Mouse (Mus musculus) lung, embryonic 16.5 days (tissue): ENCODE data around the gene Prim1. TPM values are rescaled to one million over a fixed set of nuclear protein-coding genes. Genes with fewer than 3 reads are reported as not detected.

ENCODE experiments used
- ATAC-seq: fragments of 200-750 bp; cut with Nextera tagmentation; 2 replicates; pipeline ENCODE4 v1.8.0; 2017; ENCODE audit warnings: low read depth, mild to moderate bottlenecking, moderate library complexity
- H3K27ac ChIP-seq: fragments of 300-500 bp; sonication (generic); 2 replicates; pipeline ENCODE4 v1.5.1; 2014; ENCODE audit warnings: mild to moderate bottlenecking, control low read depth, low read length
- H3K27me3 ChIP-seq: fragments of 300-500 bp; sonication (generic); 2 replicates; pipeline ENCODE4 v1.6.1; 2014; ENCODE audit warnings: low read depth, low read length, mixed read lengths; ENCODE audit not compliant: control insufficient read depth, insufficient read depth
- H3K36me3 ChIP-seq: fragments of 300-500 bp; sonication (generic); 2 replicates; pipeline ENCODE4 v1.6.1; 2014; ENCODE audit warnings: low read length; ENCODE audit not compliant: control insufficient read depth, insufficient read depth
- H3K4me1 ChIP-seq: fragments of 300-500 bp; sonication (generic); replicated peaks from 2 replicates; pipeline ENCODE4 v1.6.1; 2014; ENCODE audit warnings: low read length, mixed read lengths; ENCODE audit not compliant: control insufficient read depth, insufficient read depth
- H3K4me2 ChIP-seq: fragments of 300-500 bp; sonication (generic); 2 replicates; pipeline ENCODE4 v1.6.1; 2014; ENCODE audit warnings: low read depth, low read length, control low read depth
- H3K4me3 ChIP-seq: fragments of 300-500 bp; sonication (generic); 2 replicates; pipeline ENCODE4 v1.5.1; 2014; ENCODE audit warnings: mild to moderate bottlenecking, low read length, control low read depth
- H3K9ac ChIP-seq: fragments of 300-500 bp; sonication (generic); 2 replicates; pipeline ENCODE4 v1.6.1; 2014; ENCODE audit warnings: low read length, control low read depth
- H3K9me3 ChIP-seq: fragments of 300-500 bp; sonication (generic); 2 replicates; pipeline ENCODE4 v1.6.1; 2016; ENCODE audit warnings: low read length; ENCODE audit not compliant: control insufficient read depth
- WGBS: fragments of 180-500 bp; shearing (Covaris S2); extraction: QIAGEN DNeasy Blood & Tissue Kit; methylation state at CpG from one replicate; pipeline ENCODE4 v1.1.7; 2014; 5-methylcytosine and 5-hydroxymethylcytosine counted together
- polyA plus RNA-seq: library from polyadenylated mRNA; unstranded; fragments of >200 nt; fragmentation: Nextera tagmentation; extraction: Ambion mirVana; gene quantifications from 2 replicates; pipeline ENCODE4 v1.2.1, GENCODE M21; 2015

Gene Prim1
- polyA plus RNA-seq, 1 experiment from 2014 or later: 79.0 TPM

- 90% methylated on average over 10 of the region's 10 CpGs for WGBS
These were observed 8.5 kb downstream of the Prim1 start for GRCm38 (mm10) chr10:128023496-128023895.

GRCm38 (mm10) chr10:128029931-128030330, 15.0 kb downstream of the Prim1 start:
- Histone ChIP-seq H3K4me2 (no peak overlapping the region), H3K9ac (no peak overlapping the region), H3K27ac (no peak overlapping the region), H3K36me3 (peaks cover 22% of the 10 kb centered on the region), H3K9me3 (no peaks in the 10 kb centered on the region), H3K27me3 (no peaks in the 10 kb centered on the region), H3K4me1 (peaks cover 3% of the 10 kb centered on the region; the same call in 1 of the 2 replicates), H3K4me3 (no peak overlapping the region)
- no peak for ATAC-seq
- WGBS: 90% methylated on average over 7 of the region's 7 CpGs

More at GRCm38 (mm10) chr10:128023496-128023895, 8.5 kb downstream of the Prim1 start:
- Histone ChIP-seq H3K36me3 (peaks cover 40% of the 10 kb centered on the region), H3K27me3 (no peaks in the 10 kb centered on the region), H3K9ac (no peak overlapping the region), H3K9me3 (no peaks in the 10 kb centered on the region), H3K4me1 (no peaks in the 10 kb centered on the region), H3K4me2 (no peak overlapping the region), H3K27ac (no peak overlapping the region), H3K4me3 (no peak overlapping the region)
- ATAC-seq: no peak

- Histone ChIP-seq H3K4me3 (no peak overlapping the region), H3K27me3 (no peaks in the 10 kb centered on the region), H3K9me3 (no peaks in the 10 kb centered on the region), H3K36me3 (peaks cover 16% of the 10 kb centered on the region), H3K9ac (no peak overlapping the region), H3K4me1 (peaks cover 3% of the 10 kb centered on the region; the same call in 1 of the 2 replicates), H3K27ac (no peak overlapping the region), H3K4me2 (no peak overlapping the region)
- no peak for ATAC-seq
- 47% methylated on average over 2 of the region's 2 CpGs for WGBS
These were observed 15.9 kb downstream of the Prim1 start for GRCm38 (mm10) chr10:128030860-128031259.

GRCm38 (mm10) chr10:128036746-128037425, 21.9 kb downstream of the Prim1 start:
- Histone ChIP-seq H3K27me3 (no peaks in the 10 kb centered on the region), H3K9me3 (no peaks in the 10 kb centered on the region), H3K4me3 (peak overlapping the region; percentile 83), H3K27ac (peak overlapping the region; percentile 96), H3K9ac (peak overlapping the region; percentile 100), H3K36me3 (peaks cover 17% of the 10 kb centered on the region), H3K4me1 (peaks cover 10% of the 10 kb centered on the region), H3K4me2 (peak overlapping the region; percentile 82)
- peak; percentile 13; the same call in 1 of the 2 replicates for ATAC-seq
- 2% methylated on average over 10 of the region's 10 CpGs for WGBS

- no peak for ATAC-seq
- WGBS: 65% methylated on average over 3 of the region's 3 CpGs
- no peak overlapping the region for H3K27ac ChIP-seq
- H3K9me3 ChIP-seq: no peaks in the 10 kb centered on the region
- H3K27me3 ChIP-seq: no peaks in the 10 kb centered on the region
- no peak overlapping the region for H3K9ac ChIP-seq
- H3K4me2 ChIP-seq: no peak overlapping the region
- H3K4me3 ChIP-seq: no peak overlapping the region
- peaks cover 17% of the 10 kb centered on the region for H3K36me3 ChIP-seq
- H3K4me1 ChIP-seq: peaks cover 10% of the 10 kb centered on the region
These were observed 23.0 kb downstream of the Prim1 start for GRCm38 (mm10) chr10:128037921-128038320.

GRCm38 (mm10) chr10:128039167-128039566, 24.2 kb downstream of the Prim1 start:
- no peak overlapping the region for H3K4me3 ChIP-seq
- peaks cover 13% of the 10 kb centered on the region for H3K4me1 ChIP-seq
- 41% methylated on average over 5 of the region's 5 CpGs for WGBS
- no peak overlapping the region for H3K27ac ChIP-seq
- no peaks in the 10 kb centered on the region for H3K27me3 ChIP-seq
- ATAC-seq: no peak
- H3K4me2 ChIP-seq: no peak overlapping the region
- H3K36me3 ChIP-seq: peaks cover 22% of the 10 kb centered on the region
- H3K9ac ChIP-seq: no peak overlapping the region
- H3K9me3 ChIP-seq: no peaks in the 10 kb centered on the region

- Histone ChIP-seq H3K4me3 (no peak overlapping the region), H3K27ac (no peak overlapping the region), H3K27me3 (no peaks in the 10 kb centered on the region), H3K9ac (no peak overlapping the region), H3K4me2 (no peak overlapping the region), H3K9me3 (no peaks in the 10 kb centered on the region), H3K4me1 (peaks cover 10% of the 10 kb centered on the region), H3K36me3 (peaks cover 27% of the 10 kb centered on the region)
- no peak for ATAC-seq
- 64% methylated on average over 3 of the region's 3 CpGs for WGBS
These were observed 24.9 kb downstream of the Prim1 start for GRCm38 (mm10) chr10:128039858-128040257.

- Histone ChIP-seq H3K9ac (no peak overlapping the region), H3K4me3 (no peak overlapping the region), H3K27ac (no peak overlapping the region), H3K27me3 (no peaks in the 10 kb centered on the region), H3K9me3 (no peaks in the 10 kb centered on the region), H3K4me1 (peaks cover 10% of the 10 kb centered on the region), H3K4me2 (no peak overlapping the region), H3K36me3 (peaks cover 30% of the 10 kb centered on the region)
- 84% methylated on average over 5 of the region's 5 CpGs for WGBS
- no peak for ATAC-seq
These were observed 25.3 kb downstream of the Prim1 start for GRCm38 (mm10) chr10:128040293-128040692.

GRCm38 (mm10) chr10:128041636-128042035, 26.7 kb downstream of the Prim1 start:
- Histone ChIP-seq H3K4me3 (no peak overlapping the region), H3K27me3 (no peaks in the 10 kb centered on the region), H3K27ac (no peak overlapping the region), H3K4me2 (no peak overlapping the region), H3K36me3 (peaks cover 43% of the 10 kb centered on the region), H3K4me1 (peaks cover 10% of the 10 kb centered on the region), H3K9ac (no peak overlapping the region), H3K9me3 (no peaks in the 10 kb centered on the region)
- WGBS: 75% methylated on average over 4 of the region's 4 CpGs
- no peak for ATAC-seq
